Mouse (Mus musculus): ENCODE measurements around the gene Podxl2. TPM values are rescaled to one million over a fixed set of nuclear protein-coding genes. Genes with fewer than 3 reads are reported as not detected.

Podxl2 gene
- polyA plus RNA-seq, 1 experiment from 2014 or later: 32.0 TPM

- no peak overlapping the region for H3K4me2 ChIP-seq (ENCODE audit: low read depth, low read length)
- no peak overlapping the region for H3K9ac ChIP-seq (ENCODE audit: low read depth, low read length)
- H3K4me3 ChIP-seq (ENCODE audit: low read length): no peak overlapping the region
- no peak for ATAC-seq
- H3K9me3 ChIP-seq (ENCODE audit: control insufficient read depth, low read length): no peaks in the 10 kb centered on the region
- 62% methylated on average over 4 of the region's 4 CpGs for WGBS
- H3K27me3 ChIP-seq (replicated peaks; ENCODE audit: control insufficient read depth, insufficient read depth, low read length): peaks cover 6% of the 10 kb centered on the region; the same call in 1 of the 2 replicates
- H3K4me1 ChIP-seq (ENCODE audit: control insufficient read depth, insufficient read depth, low read length): peaks cover 5% of the 10 kb centered on the region
- no peaks in the 10 kb centered on the region for H3K36me3 ChIP-seq (ENCODE audit: control insufficient read depth, insufficient read depth, low read length)
- no peak overlapping the region for H3K27ac ChIP-seq (ENCODE audit: low read length)
Observed at GRCm38 (mm10) chr6:88879471-88879870, 4.6 kb upstream of the Podxl2 start.

GRCm38 (mm10) chr6:88873965-88874867, 628 bp downstream of the Podxl2 start:
- H3K9me3 ChIP-seq (ENCODE audit: control insufficient read depth, low read length): no peaks in the 10 kb centered on the region
- peak overlapping the region; percentile 99 for H3K4me2 ChIP-seq (ENCODE audit: low read depth, low read length)
- H3K4me3 ChIP-seq (ENCODE audit: low read length): peak overlapping the region; percentile 75
- peak overlapping the region; percentile 78 for H3K9ac ChIP-seq (ENCODE audit: low read depth, low read length)
- ATAC-seq: peak; percentile 58
- H3K27ac ChIP-seq (ENCODE audit: low read length): no peak overlapping the region
- no peaks in the 10 kb centered on the region for H3K36me3 ChIP-seq (ENCODE audit: control insufficient read depth, insufficient read depth, low read length)
- H3K27me3 ChIP-seq (replicated peaks; ENCODE audit: control insufficient read depth, insufficient read depth, low read length): peaks cover 16% of the 10 kb centered on the region; the same call in 1 of the 2 replicates
- peaks cover 24% of the 10 kb centered on the region for H3K4me1 ChIP-seq (ENCODE audit: control insufficient read depth, insufficient read depth, low read length)
- 2% methylated on average over 70 of the region's 74 CpGs for WGBS

DNA sequence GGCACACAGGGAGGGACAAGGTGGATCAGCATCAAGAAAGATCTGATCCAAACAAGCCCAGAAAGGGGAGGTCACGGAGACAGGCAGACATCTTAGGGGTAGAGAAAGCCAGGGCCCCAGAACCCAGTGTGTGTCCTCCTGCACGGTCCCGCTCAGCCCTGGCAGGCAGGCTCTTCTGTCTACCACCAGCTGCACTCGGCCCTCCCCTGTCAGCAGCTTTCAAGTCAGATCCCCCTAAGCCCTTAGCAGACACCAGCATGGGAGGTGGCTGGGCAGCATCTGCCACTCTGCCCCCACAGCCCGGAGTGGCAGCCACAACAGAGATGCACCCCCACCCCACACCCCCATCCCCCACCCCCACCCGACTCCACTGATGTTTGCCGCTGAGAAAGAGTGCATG, 2.0 kb downstream of the Podxl2 start:
- Histone ChIP-seq H3K36me3 (ENCODE audit: control insufficient read depth, insufficient read depth, low read length) (no peaks in the 10 kb centered on the region), H3K9me3 (ENCODE audit: control insufficient read depth, low read length) (no peaks in the 10 kb centered on the region), H3K4me3 (ENCODE audit: low read length) (no peak overlapping the region), H3K4me1 (ENCODE audit: control insufficient read depth, insufficient read depth, low read length) (peaks cover 24% of the 10 kb centered on the region), H3K27me3 (replicated peaks; ENCODE audit: control insufficient read depth, insufficient read depth, low read length) (peaks cover 16% of the 10 kb centered on the region; the same call in 1 of the 2 replicates), H3K9ac (ENCODE audit: low read depth, low read length) (no peak overlapping the region), H3K27ac (ENCODE audit: low read length) (no peak overlapping the region), H3K4me2 (ENCODE audit: low read depth, low read length) (no peak overlapping the region)
- ATAC-seq: no peak
- WGBS: 47% methylated on average over 5 of the region's 7 CpGs

DNA sequence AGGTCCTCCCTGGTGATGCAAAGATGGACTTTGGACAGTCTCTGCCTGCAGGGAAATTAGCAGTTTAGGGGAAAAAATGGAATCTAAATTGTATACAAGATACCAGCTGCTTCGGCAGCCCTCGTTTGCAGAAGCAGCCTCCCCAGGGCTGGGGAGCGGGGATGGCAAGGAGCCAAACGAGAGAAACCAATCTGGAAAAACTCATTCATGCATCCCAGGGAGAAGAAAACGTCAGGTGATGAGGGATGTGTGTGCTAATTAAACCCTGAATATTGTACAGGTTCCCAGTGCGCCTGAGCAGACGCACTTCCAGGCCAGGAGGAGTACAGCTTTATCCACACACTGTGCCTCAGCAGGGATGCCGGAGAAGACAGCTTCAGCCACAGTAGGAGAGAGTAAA, 3.3 kb downstream of the Podxl2 start:
- Histone ChIP-seq H3K4me3 (ENCODE audit: low read length) (no peak overlapping the region), H3K27ac (ENCODE audit: low read length) (no peak overlapping the region), H3K4me2 (ENCODE audit: low read depth, low read length) (no peak overlapping the region), H3K27me3 (replicated peaks; ENCODE audit: control insufficient read depth, insufficient read depth, low read length) (peaks cover 16% of the 10 kb centered on the region; the same call in 1 of the 2 replicates), H3K9me3 (ENCODE audit: control insufficient read depth, low read length) (no peaks in the 10 kb centered on the region), H3K9ac (ENCODE audit: low read depth, low read length) (no peak overlapping the region), H3K36me3 (ENCODE audit: control insufficient read depth, insufficient read depth, low read length) (no peaks in the 10 kb centered on the region), H3K4me1 (ENCODE audit: control insufficient read depth, insufficient read depth, low read length) (peaks cover 24% of the 10 kb centered on the region)
- 32% methylated on average over 8 of the region's 8 CpGs for WGBS
- ATAC-seq: no peak

- no peak overlapping the region for H3K4me3 ChIP-seq (ENCODE audit: low read length)
- WGBS: 62% methylated on average over 4 of the region's 4 CpGs
- H3K9ac ChIP-seq (ENCODE audit: low read depth, low read length): no peak overlapping the region
- H3K9me3 ChIP-seq (ENCODE audit: control insufficient read depth, low read length): no peaks in the 10 kb centered on the region
- no peaks in the 10 kb centered on the region for H3K36me3 ChIP-seq (ENCODE audit: control insufficient read depth, insufficient read depth, low read length)
- peaks cover 14% of the 10 kb centered on the region; the same call in 1 of the 2 replicates for H3K27me3 ChIP-seq (replicated peaks; ENCODE audit: control insufficient read depth, insufficient read depth, low read length)
- no peak overlapping the region for H3K4me2 ChIP-seq (ENCODE audit: low read depth, low read length)
- ATAC-seq: no peak
- H3K27ac ChIP-seq (ENCODE audit: low read length): no peak overlapping the region
- H3K4me1 ChIP-seq (ENCODE audit: control insufficient read depth, insufficient read depth, low read length): peaks cover 24% of the 10 kb centered on the region
Observed at GRCm38 (mm10) chr6:88870594-88870993, 4.2 kb downstream of the Podxl2 start.

GRCm38 (mm10) chr6:88869459-88869858, 5.4 kb downstream of the Podxl2 start:
- no peak for ATAC-seq
- WGBS: 87% methylated on average over 7 of the region's 7 CpGs
- H3K27me3 ChIP-seq (replicated peaks; ENCODE audit: control insufficient read depth, insufficient read depth, low read length): peaks cover 9% of the 10 kb centered on the region; the same call in 1 of the 2 replicates
- no peaks in the 10 kb centered on the region for H3K36me3 ChIP-seq (ENCODE audit: control insufficient read depth, insufficient read depth, low read length)
- no peak overlapping the region for H3K4me3 ChIP-seq (ENCODE audit: low read length)
- no peak overlapping the region for H3K27ac ChIP-seq (ENCODE audit: low read length)
- H3K4me2 ChIP-seq (ENCODE audit: low read depth, low read length): no peak overlapping the region
- no peaks in the 10 kb centered on the region for H3K9me3 ChIP-seq (ENCODE audit: control insufficient read depth, low read length)
- peaks cover 20% of the 10 kb centered on the region for H3K4me1 ChIP-seq (ENCODE audit: control insufficient read depth, insufficient read depth, low read length)
- no peak overlapping the region for H3K9ac ChIP-seq (ENCODE audit: low read depth, low read length)

DNA sequence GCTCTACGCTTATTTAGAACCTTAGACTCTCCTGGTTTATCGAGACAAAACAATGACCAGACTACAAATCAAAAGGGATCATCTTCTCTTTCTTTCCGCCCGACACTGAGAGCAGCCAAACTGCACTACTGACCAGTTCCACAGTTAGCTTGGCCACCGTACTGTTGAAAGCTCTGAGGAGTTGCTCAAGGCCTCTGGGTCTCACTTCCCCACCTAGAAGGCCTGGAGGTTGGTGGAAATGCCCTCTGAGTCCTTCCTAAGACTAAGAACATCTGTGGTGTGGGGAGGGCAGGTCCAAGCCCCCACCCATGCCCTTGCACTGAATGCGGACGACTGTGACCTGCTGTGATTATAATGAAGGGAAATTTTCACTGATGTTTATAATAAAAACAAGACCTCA, 9.1 kb downstream of the Podxl2 start:
- 84% methylated on average over 7 of the region's 7 CpGs for WGBS
- Histone ChIP-seq H3K27ac (ENCODE audit: low read length) (no peak overlapping the region), H3K27me3 (replicated peaks; ENCODE audit: control insufficient read depth, insufficient read depth, low read length) (no peaks in the 10 kb centered on the region), H3K4me1 (ENCODE audit: control insufficient read depth, insufficient read depth, low read length) (no peaks in the 10 kb centered on the region), H3K9ac (ENCODE audit: low read depth, low read length) (no peak overlapping the region), H3K9me3 (ENCODE audit: control insufficient read depth, low read length) (no peaks in the 10 kb centered on the region), H3K36me3 (ENCODE audit: control insufficient read depth, insufficient read depth, low read length) (no peaks in the 10 kb centered on the region), H3K4me3 (ENCODE audit: low read length) (no peak overlapping the region), H3K4me2 (ENCODE audit: low read depth, low read length) (no peak overlapping the region)
- no peak for ATAC-seq

- H3K9ac ChIP-seq (ENCODE audit: low read depth, low read length): no peak overlapping the region
- no peaks in the 10 kb centered on the region for H3K27me3 ChIP-seq (replicated peaks; ENCODE audit: control insufficient read depth, insufficient read depth, low read length)
- peaks cover 2% of the 10 kb centered on the region; the same call in 1 of the 2 replicates for H3K36me3 ChIP-seq (ENCODE audit: control insufficient read depth, insufficient read depth, low read length)
- no peaks in the 10 kb centered on the region for H3K4me1 ChIP-seq (ENCODE audit: control insufficient read depth, insufficient read depth, low read length)
- WGBS: 14% methylated on average over 2 of the region's 2 CpGs
- H3K27ac ChIP-seq (ENCODE audit: low read length): no peak overlapping the region
- peak; percentile 52; the same call in 1 of the 2 replicates for ATAC-seq
- no peak overlapping the region for H3K4me2 ChIP-seq (ENCODE audit: low read depth, low read length)
- no peak overlapping the region for H3K4me3 ChIP-seq (ENCODE audit: low read length)
- H3K9me3 ChIP-seq (ENCODE audit: control insufficient read depth, low read length): no peaks in the 10 kb centered on the region
Observed at GRCm38 (mm10) chr6:88860914-88861313, 13.9 kb downstream of the Podxl2 start.

DNA sequence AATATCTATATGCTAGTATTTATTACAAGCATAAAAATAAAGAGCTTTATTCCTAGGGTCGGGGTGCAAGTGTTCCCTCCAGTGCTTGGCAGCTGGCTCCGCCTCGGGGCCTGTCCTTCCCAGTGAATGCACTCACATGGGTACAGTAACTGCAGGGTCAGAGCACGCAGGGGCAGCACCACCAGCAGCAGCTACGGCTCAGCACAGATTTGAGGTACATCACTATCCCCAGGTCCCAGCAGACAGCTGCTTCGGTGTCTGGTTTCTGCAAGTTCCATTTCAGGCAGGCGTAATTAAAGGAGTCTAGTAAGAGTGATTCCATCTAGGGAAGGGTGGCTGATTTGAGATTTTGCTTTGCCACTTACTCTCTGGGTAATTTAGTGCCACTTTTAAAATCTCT, 16.5 kb downstream of the Podxl2 start:
- ATAC-seq: no peak
- WGBS: 74% methylated on average over 7 of the region's 7 CpGs
- Histone ChIP-seq H3K27me3 (replicated peaks; ENCODE audit: control insufficient read depth, insufficient read depth, low read length) (no peaks in the 10 kb centered on the region), H3K36me3 (ENCODE audit: control insufficient read depth, insufficient read depth, low read length) (peaks cover 2% of the 10 kb centered on the region; the same call in 1 of the 2 replicates), H3K4me1 (ENCODE audit: control insufficient read depth, insufficient read depth, low read length) (no peaks in the 10 kb centered on the region), H3K9ac (ENCODE audit: low read depth, low read length) (no peak overlapping the region), H3K9me3 (ENCODE audit: control insufficient read depth, low read length) (no peaks in the 10 kb centered on the region), H3K4me3 (ENCODE audit: low read length) (no peak overlapping the region), H3K4me2 (ENCODE audit: low read depth, low read length) (no peak overlapping the region), H3K27ac (ENCODE audit: low read length) (no peak overlapping the region)
